Mouse (Mus musculus) hindbrain, embryonic 11.5 days (tissue): ENCODE results near the gene Pde8a. TPM values are rescaled to one million over a fixed set of nuclear protein-coding genes. Genes with fewer than 3 reads are reported as not detected.

ENCODE experiments used
- ATAC-seq: fragments of 200-750 bp; cut with Nextera tagmentation; 2 replicates; pipeline ENCODE4 v1.8.0; 2017; ENCODE audit warnings: mild to moderate bottlenecking, moderate TSS enrichment, moderate library complexity; ENCODE audit not compliant: low FRiP score
- DNase-seq: peaks from one replicate; pipeline ENCODE4 v3.0.0-alpha.2; 2015; ENCODE audit warnings: low spot score
- H3K27ac ChIP-seq: fragments of 300-500 bp; sonication (generic); 2 replicates; pipeline ENCODE4 v1.5.1; 2014; ENCODE audit warnings: mild to moderate bottlenecking, low read depth, low read length
- H3K27me3 ChIP-seq: fragments of 300-500 bp; sonication (generic); 2 replicates; pipeline ENCODE4 v1.6.1; 2014; ENCODE audit warnings: mild to moderate bottlenecking, low read length, moderate library complexity, mixed read lengths; ENCODE audit not compliant: control insufficient read depth, insufficient read depth
- H3K36me3 ChIP-seq: fragments of 300-500 bp; sonication (generic); 2 replicates; pipeline ENCODE4 v1.6.1; 2014; ENCODE audit warnings: mild to moderate bottlenecking, low read length, moderate library complexity, mixed read lengths; ENCODE audit not compliant: control insufficient read depth, insufficient read depth
- H3K4me1 ChIP-seq: fragments of 300-500 bp; sonication (generic); replicated peaks from 2 replicates; pipeline ENCODE4 v1.6.1; 2014; ENCODE audit warnings: low read length, mixed read lengths; ENCODE audit not compliant: control insufficient read depth, insufficient read depth
- H3K4me2 ChIP-seq: fragments of 300-500 bp; sonication (generic); replicated peaks from 2 replicates; pipeline ENCODE4 v1.6.1; 2014; ENCODE audit warnings: mild to moderate bottlenecking, low read depth, low read length
- H3K4me3 ChIP-seq: fragments of 300-500 bp; sonication (generic); 2 replicates; pipeline ENCODE4 v1.5.1; 2014; ENCODE audit warnings: low read depth, low read length
- H3K9ac ChIP-seq: fragments of 300-500 bp; sonication (generic); 2 replicates; pipeline ENCODE4 v1.6.1; 2014; ENCODE audit warnings: low read depth, low read length
- H3K9me3 ChIP-seq: fragments of 300-500 bp; sonication (generic); 2 replicates; pipeline ENCODE4 v1.6.1; 2016; ENCODE audit warnings: low read length; ENCODE audit not compliant: control insufficient read depth
- WGBS: fragments of 180-500 bp; shearing (Covaris S2); extraction: QIAGEN DNeasy Blood & Tissue Kit; methylation state at CpG from one replicate; pipeline ENCODE4 v1.1.7; 2014; 5-methylcytosine and 5-hydroxymethylcytosine counted together
- polyA plus RNA-seq: library from polyadenylated mRNA; unstranded; fragments of >200 nt; fragmentation: Nextera tagmentation; extraction: Ambion mirVana; gene quantifications from 2 replicates; pipeline ENCODE4 v1.2.1, GENCODE M21; 2014

Pde8a gene
- polyA plus RNA-seq, 1 experiment from 2014 or later: 2.5 TPM

DNA sequence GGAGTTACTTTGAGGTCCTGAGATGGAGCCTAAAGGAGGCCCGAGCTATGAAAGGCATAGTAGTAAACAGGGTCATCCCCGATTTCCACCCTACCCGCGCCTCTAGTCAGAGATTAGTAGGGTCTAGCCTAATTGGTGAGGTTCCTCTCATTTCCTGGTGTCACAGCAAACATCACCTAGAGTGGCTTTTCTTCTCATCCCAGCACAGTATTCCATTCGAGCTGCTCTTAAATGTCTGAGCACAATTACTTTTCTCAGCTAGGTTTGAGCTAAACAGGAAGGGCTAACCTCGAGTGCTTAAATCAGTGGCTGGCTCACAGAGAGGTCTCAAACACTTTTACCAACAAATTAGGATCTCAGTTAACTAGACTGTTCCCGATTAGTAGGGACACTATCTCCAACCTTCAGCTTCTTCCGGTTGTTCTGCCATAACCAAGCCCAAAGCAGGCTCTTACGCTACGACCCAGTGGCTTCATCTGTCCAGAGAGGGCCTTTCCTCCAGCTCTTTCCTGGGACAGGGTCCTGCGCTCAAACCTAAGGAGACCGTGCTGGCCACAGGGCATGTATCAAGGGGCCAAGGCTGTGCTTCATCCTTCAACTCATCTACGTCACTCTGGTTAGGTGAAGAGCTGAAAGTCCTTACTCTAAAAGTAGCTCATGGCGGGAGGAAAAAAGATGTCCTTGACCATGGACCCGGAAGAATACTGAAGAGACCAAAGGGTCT lies 132.2 kb downstream of the Pde8a start:
- Histone ChIP-seq H3K4me3 (peak overlapping the region; percentile 99), H3K4me1 (peaks cover 12% of the 10 kb centered on the region), H3K9ac (peak overlapping the region; percentile 53; the same call in 1 of the 2 replicates), H3K36me3 (0 out of 2 replicates have a peak, but pooled peaks cover 3% of the 10 kb centered on the region), H3K27ac (no peak overlapping the region), H3K9me3 (no peaks in the 10 kb centered on the region), H3K27me3 (no peaks in the 10 kb centered on the region), H3K4me2 (peak overlapping the region; percentile 37)
- ATAC-seq (no peak), DNase-seq (no peak)
- 64% methylated on average over 15 of the region's 15 CpGs for WGBS

DNA sequence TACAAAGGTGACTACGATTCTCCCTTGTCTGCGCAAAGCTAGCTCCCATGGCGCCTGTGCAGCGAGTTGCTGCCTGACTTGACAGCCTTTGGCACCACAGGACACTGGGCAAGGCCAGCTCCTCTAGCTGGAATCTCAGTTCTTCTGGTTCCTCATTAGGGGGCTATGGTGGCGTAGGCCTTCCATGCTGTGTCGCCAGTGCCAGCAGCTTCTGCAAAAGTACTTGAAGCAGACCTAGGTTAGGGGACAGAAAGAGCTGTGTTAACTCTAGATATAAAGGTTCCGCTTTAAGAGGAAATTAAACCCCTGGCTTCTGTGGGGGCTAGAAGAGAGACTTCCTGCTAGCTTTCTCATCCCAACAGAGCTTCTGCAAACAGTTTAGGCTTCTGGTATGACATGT lies 134.8 kb downstream of the Pde8a start:
- H3K27ac ChIP-seq: no peak overlapping the region
- no peak overlapping the region for H3K4me3 ChIP-seq
- H3K9me3 ChIP-seq: no peaks in the 10 kb centered on the region
- 59% methylated on average over 7 of the region's 7 CpGs for WGBS
- H3K36me3 ChIP-seq: no peaks in the 10 kb centered on the region
- no peak for ATAC-seq
- H3K4me2 ChIP-seq: no peak overlapping the region
- peaks cover 6% of the 10 kb centered on the region for H3K4me1 ChIP-seq
- DNase-seq: no peak
- no peak overlapping the region for H3K9ac ChIP-seq
- no peaks in the 10 kb centered on the region for H3K27me3 ChIP-seq

DNA sequence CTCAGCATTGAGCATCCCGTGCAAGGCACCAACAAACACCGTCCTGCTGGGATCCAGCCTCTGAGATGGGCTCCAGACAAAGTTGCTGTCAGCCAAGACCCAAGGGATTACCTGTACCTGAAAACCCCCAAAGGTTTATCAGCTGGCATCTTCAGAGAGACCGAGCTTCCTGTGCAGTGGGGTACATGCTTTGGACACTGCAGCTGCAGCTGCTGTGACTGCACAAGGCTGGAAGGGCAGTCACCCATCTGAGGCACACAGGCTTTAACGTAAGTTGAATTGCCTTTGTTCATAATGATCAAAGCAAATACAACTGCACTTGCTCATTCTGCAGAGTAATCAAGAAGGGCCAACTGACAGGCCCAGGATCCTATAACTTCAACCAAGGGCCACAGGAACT lies 138.4 kb downstream of the Pde8a start:
- no peak for ATAC-seq
- Histone ChIP-seq H3K36me3 (no peaks in the 10 kb centered on the region), H3K4me2 (no peak overlapping the region), H3K9me3 (no peaks in the 10 kb centered on the region), H3K9ac (no peak overlapping the region), H3K27ac (no peak overlapping the region), H3K4me3 (no peak overlapping the region), H3K4me1 (no peaks in the 10 kb centered on the region), H3K27me3 (no peaks in the 10 kb centered on the region)
- 83% methylated on average over 4 of the region's 4 CpGs for WGBS
- no peak for DNase-seq

- Histone ChIP-seq H3K27ac (no peak overlapping the region), H3K4me3 (no peak overlapping the region), H3K9ac (no peak overlapping the region), H3K27me3 (no peaks in the 10 kb centered on the region), H3K4me1 (no peaks in the 10 kb centered on the region), H3K9me3 (no peaks in the 10 kb centered on the region), H3K36me3 (no peaks in the 10 kb centered on the region), H3K4me2 (no peak overlapping the region)
- WGBS: 76% methylated on average over 7 of the region's 7 CpGs
- DNase-seq (no peak), ATAC-seq (no peak)
Observed at GRCm38 (mm10) chr7:81355746-81356145, 142.3 kb downstream of the Pde8a start.

DNA sequence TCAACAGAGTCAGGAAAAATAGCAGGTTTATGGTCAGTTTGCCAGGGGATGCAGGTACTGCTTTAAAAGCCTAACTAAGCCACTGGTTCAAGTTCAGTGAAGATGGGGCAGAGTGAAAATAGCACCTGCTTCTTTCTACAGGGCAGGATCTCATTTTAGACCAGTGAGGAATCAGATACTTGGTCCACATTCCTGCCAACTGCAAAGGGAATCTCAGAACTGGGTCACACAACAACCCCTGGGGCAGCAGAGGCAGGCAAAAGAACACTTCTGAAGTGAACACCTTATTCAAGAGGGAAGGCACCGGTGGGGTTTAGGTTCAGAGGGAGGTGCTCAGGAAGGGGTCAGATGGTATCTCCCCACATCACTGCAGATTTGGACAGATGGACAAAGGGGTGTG lies 143.0 kb downstream of the Pde8a start:
- H3K4me2 ChIP-seq: no peak overlapping the region
- no peak overlapping the region for H3K4me3 ChIP-seq
- H3K27me3 ChIP-seq: no peaks in the 10 kb centered on the region
- 94% methylated on average over 1 of the region's 1 CpGs for WGBS
- no peak overlapping the region for H3K9ac ChIP-seq
- ATAC-seq (no peak), DNase-seq (no peak)
- no peaks in the 10 kb centered on the region for H3K9me3 ChIP-seq
- no peaks in the 10 kb centered on the region for H3K36me3 ChIP-seq
- H3K27ac ChIP-seq: no peak overlapping the region
- no peaks in the 10 kb centered on the region for H3K4me1 ChIP-seq

- WGBS: 86% methylated on average over 7 of the region's 7 CpGs
- H3K36me3 ChIP-seq: no peaks in the 10 kb centered on the region
- no peak overlapping the region for H3K4me3 ChIP-seq
- ATAC-seq: no peak
- H3K9ac ChIP-seq: no peak overlapping the region
- H3K4me1 ChIP-seq: no peaks in the 10 kb centered on the region
- H3K27me3 ChIP-seq: no peaks in the 10 kb centered on the region
- H3K9me3 ChIP-seq: no peaks in the 10 kb centered on the region
- no peak overlapping the region for H3K27ac ChIP-seq
- DNase-seq: no peak
- H3K4me2 ChIP-seq: no peak overlapping the region
Observed at GRCm38 (mm10) chr7:81356975-81357374, 143.6 kb downstream of the Pde8a start.

GRCm38 (mm10) chr7:81367946-81368345 lies 154.6 kb downstream of the Pde8a start:
- Histone ChIP-seq H3K4me3 (no peak overlapping the region), H3K27me3 (no peaks in the 10 kb centered on the region), H3K27ac (no peak overlapping the region), H3K36me3 (no peaks in the 10 kb centered on the region), H3K9me3 (no peaks in the 10 kb centered on the region), H3K9ac (no peak overlapping the region), H3K4me1 (no peaks in the 10 kb centered on the region), H3K4me2 (no peak overlapping the region)
- no peak for DNase-seq
- no peak for ATAC-seq
- 77% methylated on average over 3 of the region's 3 CpGs for WGBS

DNA sequence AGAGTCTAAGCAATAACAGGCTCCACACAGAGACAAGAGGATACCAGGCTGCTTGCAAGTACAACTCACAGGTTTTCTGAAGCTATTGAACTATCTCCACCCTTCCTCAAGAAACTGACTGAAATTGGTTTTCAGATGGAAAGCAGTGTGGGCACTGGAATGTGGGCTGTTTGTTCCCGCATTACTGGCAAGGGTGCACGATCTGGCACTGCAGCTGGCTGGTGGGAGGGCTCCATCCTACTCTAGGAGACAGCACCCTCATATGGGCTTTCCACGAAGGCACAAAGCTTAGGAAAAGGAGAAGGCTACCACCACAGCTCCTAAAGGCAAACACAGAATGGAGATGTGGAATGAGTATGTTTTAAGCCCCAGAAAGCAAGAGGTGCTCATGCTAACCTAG lies 156.3 kb downstream of the Pde8a start:
- Histone ChIP-seq H3K9ac (no peak overlapping the region), H3K27ac (no peak overlapping the region), H3K36me3 (no peaks in the 10 kb centered on the region), H3K4me1 (no peaks in the 10 kb centered on the region), H3K27me3 (no peaks in the 10 kb centered on the region), H3K9me3 (no peaks in the 10 kb centered on the region), H3K4me2 (no peak overlapping the region), H3K4me3 (no peak overlapping the region)
- ATAC-seq (no peak), DNase-seq (no peak)
- 70% methylated on average over 3 of the region's 3 CpGs for WGBS

- DNase-seq: peak; percentile 2
- Histone ChIP-seq H3K36me3 (no peaks in the 10 kb centered on the region), H3K4me2 (no peak overlapping the region), H3K4me3 (no peak overlapping the region), H3K9me3 (no peaks in the 10 kb centered on the region), H3K4me1 (no peaks in the 10 kb centered on the region), H3K9ac (no peak overlapping the region), H3K27me3 (no peaks in the 10 kb centered on the region), H3K27ac (no peak overlapping the region)
- no peak for ATAC-seq
- 20% methylated on average over 5 of the region's 5 CpGs for WGBS
Observed at GRCm38 (mm10) chr7:81371811-81372210, 158.4 kb downstream of the Pde8a start.
